Mouse (Mus musculus): ENCODE data around the gene Dennd1b.

Dennd1b gene

GRCm38 (mm10) chr1:139025882-139026645 lies 62.8 kb downstream of the Dennd1b start:
- no peak for DNase-seq

GRCm38 (mm10) chr1:139029521-139029920 lies 66.3 kb downstream of the Dennd1b start:
- no peak for DNase-seq

GRCm38 (mm10) chr1:139032411-139032810 lies 69.2 kb downstream of the Dennd1b start:
- no peak for DNase-seq

DNA sequence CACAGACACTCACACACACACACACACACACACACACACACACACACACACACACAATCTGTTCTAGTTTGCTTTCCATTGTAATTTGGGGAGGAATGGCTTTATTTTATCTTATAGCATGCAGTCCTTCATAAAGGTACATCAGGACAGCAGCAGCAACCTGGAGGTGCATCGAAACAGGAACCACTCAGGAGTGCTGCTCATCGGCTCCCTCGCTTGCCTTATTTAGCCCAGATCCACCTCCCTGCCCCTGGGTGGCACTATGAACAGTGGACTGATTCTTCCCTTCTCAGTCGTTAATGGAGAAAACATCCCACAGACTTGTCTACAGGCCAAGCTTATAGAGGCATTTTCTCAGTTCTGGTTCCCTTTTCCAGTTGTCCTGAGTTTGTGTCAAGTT lies 71.9 kb downstream of the Dennd1b start:
- no peak for DNase-seq

GRCm38 (mm10) chr1:139036302-139036701 lies 73.1 kb downstream of the Dennd1b start:
- DNase-seq, result no peak

GRCm38 (mm10) chr1:139036768-139037507 lies 73.7 kb downstream of the Dennd1b start:
- DNase-seq, result no peak

DNA sequence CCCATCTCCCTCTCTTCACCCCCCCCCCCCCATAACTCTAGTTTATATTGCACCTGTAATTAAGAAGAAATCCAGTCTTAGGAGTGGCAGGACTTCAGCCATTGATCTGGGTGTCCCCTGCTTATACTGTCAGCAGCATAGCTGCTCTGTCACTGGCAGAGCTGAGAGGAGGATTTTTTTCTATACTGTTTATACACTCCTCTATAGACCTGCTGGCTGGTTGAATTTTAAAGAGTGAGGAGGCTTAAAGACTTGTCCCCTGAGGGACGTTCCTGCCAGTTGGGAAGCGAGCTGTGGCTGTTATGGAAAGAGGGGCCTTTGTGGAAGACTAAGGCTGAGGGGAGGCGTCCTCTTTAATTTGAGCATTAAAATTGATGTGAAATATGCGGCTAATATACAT lies 74.8 kb downstream of the Dennd1b start:
- no peak for DNase-seq

DNA sequence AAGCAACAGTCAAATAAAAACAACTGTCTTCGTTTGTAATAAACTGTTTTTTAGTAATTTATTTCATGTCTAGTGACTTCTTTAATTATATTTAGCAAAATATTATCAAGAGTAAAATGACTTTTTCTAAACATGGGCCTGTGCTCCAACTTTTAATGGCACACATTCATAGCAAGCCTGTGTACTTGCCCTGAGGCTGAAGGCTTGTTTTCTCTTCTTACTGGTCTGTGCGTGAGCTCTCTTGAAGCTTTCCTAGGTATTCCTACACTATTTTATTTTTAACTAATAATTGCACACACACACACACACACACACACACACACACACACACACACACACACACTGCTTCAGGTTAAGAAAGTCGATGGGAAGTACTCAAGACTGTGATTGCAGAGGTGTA lies 75.4 kb downstream of the Dennd1b start:
- DNase-seq, result no peak

DNA sequence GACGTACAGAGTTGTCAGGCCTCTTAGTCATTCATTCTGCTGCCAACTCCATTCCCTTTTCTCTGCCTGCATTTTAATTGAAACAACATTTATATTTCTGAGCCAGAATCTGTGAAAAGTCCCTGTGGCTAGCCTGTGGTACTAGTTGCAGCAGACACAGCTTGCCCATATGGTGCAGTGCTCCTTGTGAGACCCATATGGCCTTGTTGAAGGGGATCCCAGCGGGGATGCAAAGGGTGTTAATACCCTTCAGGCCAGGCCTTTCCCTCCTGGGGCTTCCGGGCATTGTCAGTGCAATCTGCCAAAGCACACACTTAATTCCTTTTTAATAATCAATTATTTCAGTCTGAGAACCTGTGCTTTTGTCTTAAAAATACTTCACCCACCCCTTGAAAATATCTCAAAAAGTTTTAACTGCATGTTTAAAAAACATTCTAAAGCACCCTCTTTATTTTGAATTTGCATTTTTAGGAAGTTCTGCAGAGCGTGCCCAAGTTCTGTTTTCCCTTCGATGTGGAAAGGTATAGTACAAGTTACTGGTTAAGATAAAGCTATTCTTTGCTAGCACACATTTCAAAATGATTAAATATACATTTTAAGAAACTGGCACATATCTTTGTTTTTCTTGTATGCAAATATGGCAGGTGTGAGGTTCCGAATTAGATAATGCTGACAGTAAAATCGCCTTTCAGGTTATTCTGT lies 76.4 kb downstream of the Dennd1b start:
- peak; percentile 45 to 75 for DNase-seq

GRCm38 (mm10) chr1:139049075-139049474 lies 85.8 kb downstream of the Dennd1b start:
- no peak for DNase-seq

- peak; percentile 78 to 85 for DNase-seq
Measured at GRCm38 (mm10) chr1:139049881-139050472, 86.7 kb downstream of the Dennd1b start.

DNA sequence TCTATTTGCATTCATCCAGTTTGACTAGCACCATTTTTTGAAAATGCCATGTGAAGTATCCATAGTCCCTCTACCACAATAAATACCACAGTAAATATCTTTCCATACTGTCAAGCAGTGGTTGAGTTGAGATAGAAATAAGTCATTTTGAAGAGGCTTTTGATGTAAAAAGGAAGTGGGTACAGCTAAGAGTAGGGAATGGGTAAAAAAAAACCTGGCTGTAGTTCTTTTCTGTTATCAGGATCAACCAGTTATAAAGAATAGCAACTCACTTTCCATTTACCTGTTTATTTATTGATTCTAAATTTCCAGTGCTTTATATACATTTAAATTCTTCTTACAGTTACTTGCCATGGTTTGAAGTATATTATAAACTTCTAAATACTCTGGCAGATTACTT lies 89.8 kb downstream of the Dennd1b start:
- no peak for DNase-seq

DNA sequence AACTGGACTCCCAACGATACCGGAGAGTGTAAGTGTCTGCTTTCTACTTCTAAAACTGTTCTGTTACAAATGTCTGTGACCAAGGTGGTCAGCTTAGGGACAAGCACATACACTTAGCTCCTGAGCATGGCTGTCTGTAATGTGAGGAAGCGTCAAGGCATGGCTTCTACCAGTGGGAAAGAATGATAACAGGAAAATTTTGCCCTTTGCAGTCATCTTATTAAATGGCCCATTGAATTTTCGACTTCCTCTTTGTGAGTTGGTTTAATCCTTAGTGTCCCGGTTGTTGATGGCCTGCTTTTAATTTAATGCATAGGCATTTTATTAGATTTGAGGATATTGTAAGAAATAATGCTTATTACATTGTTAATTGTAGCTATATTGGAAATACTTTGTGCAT lies 97.1 kb downstream of the Dennd1b start:
- no peak for DNase-seq

DNA sequence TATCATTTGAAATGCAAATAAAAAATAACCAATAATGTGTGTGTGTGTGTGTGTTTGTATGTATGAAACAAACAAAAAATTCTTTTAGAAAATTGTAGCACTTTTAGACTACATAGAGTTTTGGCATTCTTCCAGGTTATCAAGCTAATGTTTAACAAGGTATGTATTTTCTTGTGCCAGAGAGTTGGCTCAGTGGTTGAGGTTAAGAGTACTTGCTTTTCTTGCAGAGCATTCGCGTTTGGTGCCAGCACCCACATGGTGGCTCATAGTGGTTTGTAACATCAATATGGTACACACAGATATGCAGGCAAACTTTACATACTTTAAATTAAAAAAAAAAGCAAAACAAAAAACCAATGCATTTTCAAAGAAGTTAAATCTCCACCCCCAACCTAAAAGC lies 101.5 kb downstream of the Dennd1b start:
- no peak for DNase-seq

GRCm38 (mm10) chr1:139067210-139067609 lies 104.0 kb downstream of the Dennd1b start:
- no peak for DNase-seq

DNA sequence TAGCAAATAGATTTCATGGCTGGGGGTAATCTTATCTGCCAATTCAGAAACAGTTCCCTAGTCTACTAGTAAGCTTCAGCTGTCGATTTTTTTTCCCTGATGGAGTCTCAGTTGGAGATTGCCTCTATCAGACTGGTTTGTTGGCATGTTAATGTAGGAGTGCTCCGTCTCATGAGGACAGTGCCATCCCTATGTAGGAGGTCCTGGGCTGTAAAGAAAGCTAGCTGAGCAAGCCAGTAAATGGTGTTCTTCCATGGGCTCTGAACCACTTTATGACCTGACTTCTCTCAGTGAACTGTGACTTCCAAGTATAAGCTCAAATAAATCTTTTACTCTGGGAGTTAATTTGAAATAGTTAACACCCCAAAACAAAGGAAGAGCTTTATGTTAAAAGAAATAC lies 107.8 kb downstream of the Dennd1b start:
- no peak for DNase-seq

DNA sequence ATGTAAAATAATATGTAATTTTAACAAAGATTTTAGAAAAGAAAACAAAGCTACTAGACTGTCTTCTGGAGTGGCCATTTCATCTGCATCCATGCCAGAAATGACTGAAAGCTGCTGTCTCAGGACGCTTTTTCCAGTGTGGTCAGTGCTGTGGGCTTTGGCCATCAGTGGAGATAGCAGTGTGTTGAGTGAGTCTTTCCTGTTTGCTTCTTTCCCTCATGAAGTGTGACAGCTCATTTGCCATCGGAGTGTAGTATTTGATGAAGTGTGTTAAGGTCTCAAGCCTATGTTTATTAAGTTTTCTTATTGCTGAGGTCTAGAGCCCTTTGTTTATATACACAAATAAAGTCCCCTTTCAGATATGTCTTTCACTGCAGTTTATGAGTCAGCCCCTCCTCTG lies 112.4 kb downstream of the Dennd1b start:
- no peak for DNase-seq

DNA sequence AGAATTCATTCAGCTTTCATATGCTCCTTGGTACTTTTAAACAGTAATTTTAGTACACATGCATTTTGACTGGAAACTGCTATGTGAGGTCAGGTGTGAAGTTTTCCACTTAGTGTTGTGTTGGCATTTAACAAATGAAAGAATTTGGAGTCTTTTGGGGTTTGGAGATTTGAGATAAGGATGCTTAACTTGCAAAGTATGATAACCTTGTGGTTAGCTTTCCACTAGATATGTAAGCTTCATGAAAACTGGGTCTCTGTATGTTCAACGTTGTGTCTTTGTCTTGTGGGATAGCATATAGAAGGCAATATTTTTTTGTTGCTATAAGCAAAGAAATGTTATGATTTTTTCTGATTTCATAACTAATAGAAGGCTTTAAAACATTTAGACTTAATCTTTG lies 114.8 kb downstream of the Dennd1b start:
- no peak for DNase-seq

GRCm38 (mm10) chr1:139079000-139079399 lies 115.8 kb downstream of the Dennd1b start:
- peak; percentile 39 to 42 for DNase-seq

DNA sequence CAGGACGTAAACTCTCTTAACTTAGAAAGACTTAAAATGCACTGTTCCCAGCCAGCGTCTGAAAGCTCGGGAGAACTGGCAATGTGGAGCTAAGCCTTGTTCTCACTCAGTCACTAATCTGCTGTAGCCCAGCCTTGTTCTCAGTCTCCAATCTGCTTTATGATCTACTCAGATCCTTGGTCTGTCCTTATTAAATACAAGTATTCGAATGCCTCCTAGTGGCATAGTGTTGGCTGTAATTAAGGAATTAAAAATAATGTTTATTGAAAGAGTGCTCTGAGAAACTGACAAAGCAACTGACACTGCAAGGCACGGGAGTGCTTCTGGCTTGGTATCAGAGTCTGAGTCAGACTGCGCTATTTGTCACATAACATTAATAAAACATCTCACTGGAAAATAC lies 116.3 kb downstream of the Dennd1b start:
- peak; percentile 15 to 34 for DNase-seq

DNA sequence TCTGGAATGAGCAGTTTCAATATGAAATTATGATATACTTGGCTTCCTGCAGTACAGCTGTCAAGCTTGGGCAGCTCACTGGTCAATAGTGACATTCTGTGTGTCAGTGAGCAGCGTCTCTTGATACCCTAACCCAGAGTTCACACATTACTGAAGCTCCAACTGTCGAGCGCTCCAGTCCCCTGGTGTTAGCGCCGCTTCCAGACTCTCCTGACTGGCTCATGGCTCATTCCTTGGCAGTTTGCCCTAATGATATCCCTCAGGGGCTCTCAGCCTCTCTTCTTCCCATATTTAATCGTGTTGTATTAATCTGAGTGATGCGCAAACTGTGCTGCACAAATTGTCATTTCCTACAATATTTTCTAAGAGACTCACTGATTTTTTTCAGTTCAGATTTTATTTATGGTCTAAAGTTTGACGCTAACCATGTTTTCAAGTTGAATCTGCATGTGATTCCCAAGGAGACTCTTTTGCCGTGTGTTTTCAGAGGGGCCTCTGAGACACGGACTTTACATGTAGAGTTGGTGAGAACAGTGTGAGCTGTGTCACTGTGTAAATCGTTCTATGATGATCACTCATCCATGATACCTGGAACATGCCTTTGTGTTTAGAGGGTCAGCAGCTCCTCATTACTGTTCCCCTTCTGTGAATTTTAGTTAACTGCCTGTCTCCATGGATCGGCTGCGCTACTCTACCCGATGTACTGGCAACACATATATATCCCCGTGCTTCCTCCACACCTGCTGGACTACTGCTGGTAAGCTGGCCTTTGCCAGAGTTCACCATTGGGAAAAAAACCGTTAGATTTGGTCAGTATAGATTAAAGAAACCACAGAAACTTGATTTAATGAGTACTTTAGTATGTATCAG lies 117.5 kb downstream of the Dennd1b start:
- DNase-seq, result peak; percentile 84 to 89

GRCm38 (mm10) chr1:139083382-139083781 lies 120.1 kb downstream of the Dennd1b start:
- peak in 1 of 2 experiments; percentile 33 for DNase-seq

Measured in cerebellum, postnatal 10 days (tissue).